Mouse (Mus musculus): ENCODE data around the gene Gm12216.

DNA sequence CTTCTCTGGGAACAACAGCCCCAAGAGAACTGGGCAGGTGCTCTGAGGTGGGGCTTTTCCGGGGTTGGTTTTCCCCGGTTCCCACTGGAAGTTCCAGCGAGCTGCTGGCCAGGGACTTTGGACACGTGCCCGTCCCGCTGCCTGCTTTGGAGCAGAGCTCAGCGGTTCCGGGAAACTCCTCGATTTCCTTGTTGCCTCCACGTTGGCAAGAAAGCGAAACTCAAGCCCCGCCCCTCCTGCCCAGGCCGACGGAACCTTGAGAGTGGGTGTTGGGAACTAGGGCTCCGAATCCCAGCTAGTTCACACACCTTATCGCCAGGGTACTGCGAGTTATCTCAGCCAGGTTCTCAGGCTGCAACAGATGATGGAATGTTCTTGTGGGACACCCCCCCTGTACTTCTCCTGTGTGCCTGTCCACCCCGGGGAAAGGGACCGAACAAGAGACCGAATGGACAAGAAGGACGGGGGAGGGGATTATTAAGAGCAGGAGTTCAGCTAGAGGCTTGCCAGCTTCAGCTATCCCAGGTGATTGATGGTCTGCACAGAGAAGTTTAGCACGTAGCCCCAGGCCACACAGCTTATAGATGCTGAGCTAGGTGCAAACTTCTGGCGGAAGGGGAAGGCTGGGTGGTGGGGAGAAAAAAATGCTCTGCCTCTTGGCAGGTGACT, 96.1 kb downstream of the Gm12216 start:
- no peak for TF ChIP-seq CTCF (IDR thresholded peaks at IDR 0.05; ENCODE audit: insufficient read depth, low read length)
- TF ChIP-seq POLR2A (IDR thresholded peaks at IDR 0.05; ENCODE audit: borderline replicate concordance, extremely low read depth, low read depth, low read length): peak; percentile 69; the same call in 1 of the 2 replicates
